Mouse (Mus musculus) skeletal muscle tissue, adult 2 months (tissue): ENCODE measurements at regions not wholly inside any gene's neighbourhood (a gene's known extent, or its start where the extent isn't known, plus 50 kb on each side); places are given as distances from the start of the nearest gene placed in this dataset.

ENCODE experiments used
- DNase-seq: peaks from one replicate; pipeline ENCODE4 v3.0.0-alpha.2; 2012; ENCODE audit warnings: low read depth, low spot score

GRCm38 (mm10) chr14:80479918-80480317 lies 496.0 kb downstream of the Olfm4 start:
- no peak for DNase-seq

- DNase-seq, result no peak
Observed at GRCm38 (mm10) chr14:80482771-80483170, 498.9 kb downstream of the Olfm4 start.

- no peak for DNase-seq
Observed at GRCm38 (mm10) chr14:80484256-80484655, 500.4 kb downstream of the Olfm4 start.

- DNase-seq, result no peak
Observed at GRCm38 (mm10) chr14:80485149-80485548, 501.3 kb downstream of the Olfm4 start.

GRCm38 (mm10) chr14:80486605-80487004 lies 502.7 kb downstream of the Olfm4 start:
- DNase-seq, result no peak

- DNase-seq, result no peak
Observed at GRCm38 (mm10) chr14:80492043-80492900, 508.4 kb downstream of the Olfm4 start.

- DNase-seq, result no peak
Observed at GRCm38 (mm10) chr14:80492901-80493279, 509.0 kb downstream of the Olfm4 start.

GRCm38 (mm10) chr14:80504351-80504750 lies 520.5 kb downstream of the Olfm4 start:
- no peak for DNase-seq

GRCm38 (mm10) chr14:80516626-80517025 lies 532.7 kb downstream of the Olfm4 start:
- no peak for DNase-seq

- DNase-seq, result no peak
Observed at GRCm38 (mm10) chr14:80521216-80521615, 537.3 kb downstream of the Olfm4 start.

GRCm38 (mm10) chr14:80521631-80522030 lies 537.8 kb downstream of the Olfm4 start:
- no peak for DNase-seq

GRCm38 (mm10) chr14:80522536-80522935 lies 538.7 kb downstream of the Olfm4 start:
- no peak for DNase-seq

GRCm38 (mm10) chr14:80528419-80529028 lies 544.6 kb downstream of the Olfm4 start:
- no peak for DNase-seq

GRCm38 (mm10) chr14:80536044-80536745 lies 552.3 kb downstream of the Olfm4 start:
- DNase-seq, result no peak

GRCm38 (mm10) chr14:80559950-80560349 lies 576.1 kb downstream of the Olfm4 start:
- DNase-seq, result no peak
